Mouse (Mus musculus): ENCODE measurements around the gene Dlat. TPM values are rescaled to one million over a fixed set of nuclear protein-coding genes. Genes with fewer than 3 reads are reported as not detected.
A peak's percentile ranks its signal among the peaks of the same experiment; 100 is the strongest.

Gene Dlat
- polyA plus RNA-seq, 2 experiments = 30.4 to 57.3 TPM

- Histone ChIP-seq H3K9me3 (ENCODE audit: control insufficient read depth, low read length) (no peaks in the 10 kb centered on the region), H3K36me3 (ENCODE audit: control insufficient read depth, insufficient read depth, low read length) (peaks cover 37% of the 10 kb centered on the region), H3K9ac (ENCODE audit: low read depth, low read length, severe bottlenecking) (no peak overlapping the region), H3K4me1 (ENCODE audit: control insufficient read depth, insufficient read depth, low read length) (no peaks in the 10 kb centered on the region), H3K27me3 (ENCODE audit: control insufficient read depth, insufficient read depth, low read length) (no peaks in the 10 kb centered on the region), H3K27ac (replicated peaks; ENCODE audit: low read depth, low read length) (no peak overlapping the region), H3K4me3 (replicated peaks; ENCODE audit: low read length) (no peak overlapping the region), H3K4me2 (replicated peaks; ENCODE audit: low read depth, low read length, severe bottlenecking) (no peak overlapping the region)
- no peak for TF ChIP-seq POLR2A (IDR thresholded peaks at IDR 0.05; ENCODE audit: borderline replicate concordance, extremely low read depth, insufficient read depth, insufficient read length)
- no peak; the same call in 1 of the 2 replicates for ATAC-seq (ENCODE audit: low FRiP score, low read depth)
- DNase-seq (ENCODE audit: low spot score) = peak; percentile 56
- 44% methylated on average over 5 of the region's 5 CpGs for WGBS
Measured at GRCm38 (mm10) chr9:50670690-50671089, 11.1 kb upstream of the Dlat start.

- Histone ChIP-seq H3K4me2 (replicated peaks; ENCODE audit: low read depth, low read length, severe bottlenecking) (no peak overlapping the region), H3K27ac (replicated peaks; ENCODE audit: low read depth, low read length) (no peak overlapping the region), H3K36me3 (ENCODE audit: control insufficient read depth, insufficient read depth, low read length) (peaks cover 51% of the 10 kb centered on the region), H3K4me3 (replicated peaks; ENCODE audit: low read length) (no peak overlapping the region), H3K9me3 (ENCODE audit: control insufficient read depth, low read length) (no peaks in the 10 kb centered on the region), H3K9ac (ENCODE audit: low read depth, low read length, severe bottlenecking) (no peak overlapping the region), H3K4me1 (ENCODE audit: control insufficient read depth, insufficient read depth, low read length) (no peaks in the 10 kb centered on the region), H3K27me3 (ENCODE audit: control insufficient read depth, insufficient read depth, low read length) (no peaks in the 10 kb centered on the region)
- ATAC-seq (ENCODE audit: low FRiP score, low read depth) = no peak
- TF ChIP-seq POLR2A (IDR thresholded peaks at IDR 0.05; ENCODE audit: borderline replicate concordance, extremely low read depth, insufficient read depth, insufficient read length) = no peak
- DNase-seq (ENCODE audit: low spot score) = no peak
- 81% methylated on average over 8 of the region's 8 CpGs for WGBS
Measured at GRCm38 (mm10) chr9:50667579-50668498, 8.3 kb upstream of the Dlat start.

- no peaks in the 10 kb centered on the region for H3K4me1 ChIP-seq (ENCODE audit: control insufficient read depth, insufficient read depth, low read length)
- TF ChIP-seq POLR2A (IDR thresholded peaks at IDR 0.05; ENCODE audit: borderline replicate concordance, extremely low read depth, insufficient read depth, insufficient read length) = no peak
- no peaks in the 10 kb centered on the region for H3K27me3 ChIP-seq (ENCODE audit: control insufficient read depth, insufficient read depth, low read length)
- H3K36me3 ChIP-seq (ENCODE audit: control insufficient read depth, insufficient read depth, low read length) = peaks cover 51% of the 10 kb centered on the region
- 89% methylated on average over 6 of the region's 6 CpGs for WGBS
- H3K4me2 ChIP-seq (replicated peaks; ENCODE audit: low read depth, low read length, severe bottlenecking) = no peak overlapping the region
- H3K27ac ChIP-seq (replicated peaks; ENCODE audit: low read depth, low read length) = no peak overlapping the region
- no peak overlapping the region for H3K9ac ChIP-seq (ENCODE audit: low read depth, low read length, severe bottlenecking)
- H3K9me3 ChIP-seq (ENCODE audit: control insufficient read depth, low read length) = no peaks in the 10 kb centered on the region
- DNase-seq (ENCODE audit: low spot score) (no peak), ATAC-seq (ENCODE audit: low FRiP score, low read depth) (no peak)
- no peak overlapping the region for H3K4me3 ChIP-seq (replicated peaks; ENCODE audit: low read length)
Measured at GRCm38 (mm10) chr9:50666442-50666841, 6.9 kb upstream of the Dlat start.

GRCm38 (mm10) chr9:50664826-50665225 is 5.2 kb upstream of the Dlat start:
- DNase-seq (ENCODE audit: low spot score) = no peak
- Histone ChIP-seq H3K4me3 (replicated peaks; ENCODE audit: low read length) (no peak overlapping the region), H3K27ac (replicated peaks; ENCODE audit: low read depth, low read length) (no peak overlapping the region), H3K4me1 (ENCODE audit: control insufficient read depth, insufficient read depth, low read length) (peaks cover 3% of the 10 kb centered on the region; the same call in 1 of the 2 replicates), H3K4me2 (replicated peaks; ENCODE audit: low read depth, low read length, severe bottlenecking) (no peak overlapping the region), H3K9me3 (ENCODE audit: control insufficient read depth, low read length) (no peaks in the 10 kb centered on the region), H3K27me3 (ENCODE audit: control insufficient read depth, insufficient read depth, low read length) (no peaks in the 10 kb centered on the region), H3K36me3 (ENCODE audit: control insufficient read depth, insufficient read depth, low read length) (peaks cover 49% of the 10 kb centered on the region), H3K9ac (ENCODE audit: low read depth, low read length, severe bottlenecking) (no peak overlapping the region)
- ATAC-seq (ENCODE audit: low FRiP score, low read depth) = no peak
- no peak for TF ChIP-seq POLR2A (IDR thresholded peaks at IDR 0.05; ENCODE audit: borderline replicate concordance, extremely low read depth, insufficient read depth, insufficient read length)
- WGBS = 93% methylated on average over 5 of the region's 5 CpGs

GRCm38 (mm10) chr9:50660431-50660830 is 851 bp upstream of the Dlat start:
- Histone ChIP-seq H3K4me1 (ENCODE audit: control insufficient read depth, insufficient read depth, low read length) (peaks cover 11% of the 10 kb centered on the region; the same call in 1 of the 2 replicates), H3K36me3 (ENCODE audit: control insufficient read depth, insufficient read depth, low read length) (peaks cover 28% of the 10 kb centered on the region), H3K4me2 (replicated peaks; ENCODE audit: low read depth, low read length, severe bottlenecking) (peak overlapping the region; percentile 45), H3K9ac (ENCODE audit: low read depth, low read length, severe bottlenecking) (no peak overlapping the region; the same call in 1 of the 2 replicates), H3K27ac (replicated peaks; ENCODE audit: low read depth, low read length) (no peak overlapping the region), H3K4me3 (replicated peaks; ENCODE audit: low read length) (peak overlapping the region; percentile 96), H3K27me3 (ENCODE audit: control insufficient read depth, insufficient read depth, low read length) (no peaks in the 10 kb centered on the region), H3K9me3 (ENCODE audit: control insufficient read depth, low read length) (no peaks in the 10 kb centered on the region)
- ATAC-seq (ENCODE audit: low FRiP score, low read depth) (no peak), DNase-seq (ENCODE audit: low spot score) (peak; percentile 12)
- 12% methylated on average over 12 of the region's 12 CpGs for WGBS
- no peak for TF ChIP-seq POLR2A (IDR thresholded peaks at IDR 0.05; ENCODE audit: borderline replicate concordance, extremely low read depth, insufficient read depth, insufficient read length)
